Mouse (Mus musculus) hindbrain, embryonic 14.5 days (tissue): ENCODE measurements around the gene Rrp7a. TPM values are rescaled to one million over a fixed set of nuclear protein-coding genes. Genes with fewer than 3 reads are reported as not detected.

Experiments used
- polyA plus RNA-seq: library from polyadenylated mRNA; unstranded; fragments of >200 nt; fragmentation: Nextera tagmentation; extraction: Ambion mirVana; gene quantifications from 2 replicates; pipeline ENCODE4 v1.2.1, GENCODE M21; 2014

The Rrp7a gene
- polyA plus RNA-seq, 1 experiment from 2014 or later: 64.7 TPM

Other genes starting within 250 kb of the Rrp7a start
- gene Tcf20, start 134.9 kb downstream of the Rrp7a start, polyA plus RNA-seq: 14.0 TPM in 2 replicates
- 1.9 and 2.1 TPM in 2 replicates for gene Nfam1, start 89.5 kb downstream of the Rrp7a start, polyA plus RNA-seq
- gene Serhl, start 33.3 kb downstream of the Rrp7a start, polyA plus RNA-seq: 31.4 and 34.8 TPM in 2 replicates
- 143 and 145 TPM in 2 replicates for gene Poldip3, start 26.6 kb upstream of the Rrp7a start, polyA plus RNA-seq
- gene Cyb5r3, start 49.8 kb upstream of the Rrp7a start, polyA plus RNA-seq: 112 and 129 TPM in 2 replicates
- gene A4galt, start 129.0 kb upstream of the Rrp7a start, polyA plus RNA-seq: 2.3 and 4.2 TPM in 2 replicates
- 38.4 and 43.2 TPM in 2 replicates for gene Arfgap3, start 227.4 kb upstream of the Rrp7a start, polyA plus RNA-seq